In the genomic region with DNA sequence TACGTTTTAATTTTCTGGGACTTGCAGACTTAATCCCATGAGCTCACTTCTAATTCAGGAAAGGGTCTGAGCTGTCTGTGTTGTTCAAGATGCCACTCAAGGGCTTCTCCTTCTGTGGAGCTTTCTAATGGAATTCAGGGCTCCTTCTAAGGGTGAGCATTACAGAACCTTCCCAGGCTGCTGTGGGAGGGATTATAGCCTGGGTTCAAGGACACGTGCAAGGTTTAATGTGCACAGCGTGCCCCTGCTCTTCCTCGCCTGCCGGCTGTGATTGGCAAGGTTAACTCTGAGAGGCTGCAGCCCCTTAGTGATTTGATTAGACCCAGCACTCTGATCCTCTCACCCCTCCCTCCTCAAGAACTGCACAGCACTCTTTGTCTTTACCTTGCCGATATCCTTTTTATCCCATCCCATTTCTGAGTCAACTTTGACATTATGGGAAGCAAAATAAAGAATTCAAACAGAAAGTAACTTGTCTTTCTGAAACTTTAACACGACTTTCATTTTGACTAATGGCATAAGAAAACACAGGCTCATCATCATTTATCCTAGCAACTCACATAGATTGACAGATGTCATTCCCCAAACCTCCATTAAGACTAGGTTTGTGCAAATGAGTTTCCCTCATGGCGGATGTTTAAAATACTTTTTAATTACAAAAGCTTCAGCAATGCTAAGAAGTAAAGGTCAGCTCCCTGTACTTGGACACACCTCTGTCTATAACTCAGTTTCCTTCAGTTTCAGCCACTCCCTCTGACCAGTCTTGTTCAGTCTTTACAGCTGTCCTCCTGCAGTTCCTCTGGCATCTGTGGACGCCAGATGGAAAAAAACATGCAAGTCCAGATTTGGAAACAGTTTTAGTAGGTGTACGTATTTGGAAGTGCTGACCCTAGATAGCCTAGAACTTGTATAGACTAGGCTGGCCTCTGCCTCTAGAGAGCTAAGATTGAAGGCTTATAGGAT, we compare ENCODE assay signal across 15 mouse cellular contexts.
DNase-seq lines count a peak whose midpoint lies in the region; ATAC-seq and TF ChIP-seq lines count a peak whose summit lies in the region.
"Had no signal": no experiment of that assay in that cellular context is flagged by ENCODE, and none has a peak within 500 bp of the region (broad histone marks: within the 10 kb centered on the region; RNA-seq: fewer than 3 reads in every experiment).

No protein-coding gene starts in this region.

- intact Hi-C loops in heart, postnatal 36 days (cut with DNase I), result no loop called here

- no peak overlapping the region for H3K27ac ChIP-seq in heart, embryonic 14.5 days (replicated peaks in 1 of 2; ENCODE audit: control insufficient read depth in 1 of 2, insufficient read depth in 1 of 2, low read depth in 2 of 2, low read length in 2 of 2)
- H3K27ac ChIP-seq in midbrain, embryonic 13.5 days, result no peak overlapping the region
- H3K27ac ChIP-seq in hindbrain, embryonic 16.5 days (ENCODE audit: low read depth, low read length), result no peak overlapping the region
- H3K27ac ChIP-seq: intestine, embryonic 15.5 days; limb, embryonic 15.5 days had no signal

- peak; percentile 14 for DNase-seq in adrenal gland, adult 2 months
- DNase-seq in adrenal gland, adult 18-20 months (ENCODE audit: low spot score in 2 of 2), result no peak
- DNase-seq in heart, postnatal 36 days, result no peak
- DNase-seq in brain, embryonic 14.5 days (ENCODE audit: low read depth), result peak; percentile 45
- no peak for DNase-seq in layer of hippocampus, postnatal 10 days (ENCODE audit: low spot score in 2 of 2)
- DNase-seq: cerebellum, postnatal 14 days; heart, adult 11 months; kidney, postnatal 14 days; lung, adult 2 months; spleen, adult 18-20 months had no signal

- no peak overlapping the region for H3K4me3 ChIP-seq in heart, embryonic 14.5 days (ENCODE audit: control insufficient read depth in 1 of 2, insufficient read depth in 1 of 2, low read depth in 1 of 2, low read length in 2 of 2)
- no peak overlapping the region for H3K4me3 ChIP-seq in midbrain, embryonic 13.5 days (replicated peaks)
- H3K4me3 ChIP-seq in hindbrain, embryonic 16.5 days (ENCODE audit: low read length), result no peak overlapping the region
- H3K4me3 ChIP-seq: intestine, embryonic 15.5 days; limb, embryonic 15.5 days had no signal

- peak overlapping the region; percentile 7; the same call in 1 of the 2 replicates for H3K4me2 ChIP-seq in heart, embryonic 14.5 days (ENCODE audit: low read length)
- no peak overlapping the region for H3K4me2 ChIP-seq in midbrain, embryonic 13.5 days (replicated peaks)
- H3K4me2 ChIP-seq in hindbrain, embryonic 16.5 days (ENCODE audit: low read length), result no peak overlapping the region
- H3K4me2 ChIP-seq: intestine, embryonic 15.5 days; limb, embryonic 15.5 days had no signal

- no peak for ATAC-seq in heart, embryonic 14.5 days (ENCODE audit: insufficient number of reproducible peaks, insufficient read depth, low FRiP score, low read depth)
- peak; percentile 74 for ATAC-seq in midbrain, embryonic 13.5 days
- ATAC-seq in hindbrain, embryonic 16.5 days, result no peak
- ATAC-seq: intestine, embryonic 15.5 days had no signal

- H3K27me3 ChIP-seq in heart, embryonic 14.5 days (ENCODE audit: control insufficient read depth, insufficient read depth, low read length), result no peaks in the 10 kb centered on the region
- H3K27me3 ChIP-seq in midbrain, embryonic 13.5 days, result no peaks in the 10 kb centered on the region; the same call in 1 of the 2 replicates
- no peaks in the 10 kb centered on the region for H3K27me3 ChIP-seq in hindbrain, embryonic 16.5 days (replicated peaks; ENCODE audit: control insufficient read depth, insufficient read depth, low read length)
- H3K27me3 ChIP-seq: intestine, embryonic 15.5 days; limb, embryonic 15.5 days had no signal

- 33% methylated on average over 10 of the region's 10 CpGs for WGBS in heart, embryonic 14.5 days
- WGBS in midbrain, embryonic 13.5 days, result 43% methylated on average over 10 of the region's 10 CpGs
- WGBS in hindbrain, embryonic 16.5 days, result 65% methylated on average over 10 of the region's 10 CpGs

- H3K9ac ChIP-seq in heart, embryonic 14.5 days (ENCODE audit: low read length), result no peak overlapping the region
- H3K9ac ChIP-seq in midbrain, embryonic 13.5 days (replicated peaks), result no peak overlapping the region
- no peak overlapping the region for H3K9ac ChIP-seq in hindbrain, embryonic 16.5 days (ENCODE audit: low read depth, low read length)
- H3K9ac ChIP-seq: intestine, embryonic 15.5 days; limb, embryonic 15.5 days had no signal

- TF ChIP-seq CTCF in brain, embryonic 14.5 days (IDR thresholded peaks at IDR 0.05; ENCODE audit: borderline replicate concordance, extremely low read depth, insufficient read depth, insufficient read length), result no peak

- no peaks in the 10 kb centered on the region for H3K9me3 ChIP-seq in heart, embryonic 14.5 days (ENCODE audit: control insufficient read depth, low read length)
- H3K9me3 ChIP-seq in midbrain, embryonic 13.5 days, result no peaks in the 10 kb centered on the region
- H3K9me3 ChIP-seq in hindbrain, embryonic 16.5 days (ENCODE audit: control insufficient read depth, low read length), result no peaks in the 10 kb centered on the region
- H3K9me3 ChIP-seq: intestine, embryonic 15.5 days; limb, embryonic 15.5 days had no signal

- H3K36me3 ChIP-seq in heart, embryonic 14.5 days (ENCODE audit: control insufficient read depth, insufficient read depth, low read length), result no peaks in the 10 kb centered on the region
- H3K36me3 ChIP-seq in midbrain, embryonic 13.5 days, result no peaks in the 10 kb centered on the region
- no peaks in the 10 kb centered on the region for H3K36me3 ChIP-seq in hindbrain, embryonic 16.5 days (ENCODE audit: control insufficient read depth, insufficient read depth, low read length)
- H3K36me3 ChIP-seq: intestine, embryonic 15.5 days; limb, embryonic 15.5 days had no signal

- H3K4me1 ChIP-seq in heart, embryonic 14.5 days (ENCODE audit: control insufficient read depth in 2 of 2, insufficient read depth in 2 of 2, low read length in 2 of 2), result peaks cover 7 to 10% of the 10 kb centered on the region in 2 experiments
- H3K4me1 ChIP-seq in midbrain, embryonic 13.5 days (replicated peaks), result peaks cover 19% of the 10 kb centered on the region
- H3K4me1 ChIP-seq in hindbrain, embryonic 16.5 days (ENCODE audit: control insufficient read depth, insufficient read depth, low read depth, low read length), result no peaks in the 10 kb centered on the region
- H3K4me1 ChIP-seq: intestine, embryonic 15.5 days; limb, embryonic 15.5 days had no signal

- no peak for TF ChIP-seq POLR2A in brain, embryonic 14.5 days (IDR thresholded peaks at IDR 0.05; ENCODE audit: borderline replicate concordance, extremely low read depth, insufficient read depth, insufficient read length, poor library complexity, severe bottlenecking)

Comparison
In these comparisons a context has a peak if more than half of its experiments do, and no peak if none do; other contexts are left out.
1. DNase-seq: peak in adrenal gland, adult 2 months (single experiment) and brain, embryonic 14.5 days (single experiment); none in adrenal gland, adult 18-20 months (0 of 2), heart, postnatal 36 days (0 of 2) and layer of hippocampus, postnatal 10 days (0 of 2).